Mouse (Mus musculus) ovary, postnatal 10 days (tissue): ENCODE data around the gene Alpi.
A peak's percentile ranks its signal among the peaks of the same experiment; 100 is the strongest.

ENCODE experiments used
- DNase-seq: peaks from one replicate; pipeline ENCODE4 v3.0.0; 2022; ENCODE audit warnings: low spot score

Alpi gene

GRCm38 (mm10) chr1:87101411-87101810 is at the start of gene Alpi:
TSS of gene Alpi (minus strand) at chr1:87101606.
- DNase-seq, result no peak

- DNase-seq, result no peak
Measured at GRCm38 (mm10) chr1:87149422-87149821, 48.0 kb upstream of the Alpi start.

GRCm38 (mm10) chr1:87143141-87143540 is 41.7 kb upstream of the Alpi start:
- no peak for DNase-seq

GRCm38 (mm10) chr1:87142456-87142855 is 41.0 kb upstream of the Alpi start:
- DNase-seq, result no peak

- DNase-seq, result no peak
Measured at GRCm38 (mm10) chr1:87141550-87141949, 40.1 kb upstream of the Alpi start.

GRCm38 (mm10) chr1:87131803-87132202 is 30.4 kb upstream of the Alpi start:
- no peak for DNase-seq

GRCm38 (mm10) chr1:87127206-87128030 is 26.0 kb upstream of the Alpi start:
- DNase-seq, result no peak

- no peak for DNase-seq
Measured at GRCm38 (mm10) chr1:87124673-87125072, 23.3 kb upstream of the Alpi start, which contains the start of gene Akp3. TSS of gene Akp3 (plus strand) at chr1:87124973.

- DNase-seq, result no peak
Measured at GRCm38 (mm10) chr1:87114784-87115183, 13.4 kb upstream of the Alpi start.

GRCm38 (mm10) chr1:87111719-87112354 is 10.4 kb upstream of the Alpi start:
- DNase-seq, result no peak

- DNase-seq, result no peak
Measured at GRCm38 (mm10) chr1:87108564-87108963, 7.2 kb upstream of the Alpi start.

- DNase-seq, result no peak
Measured at GRCm38 (mm10) chr1:87106536-87106935, 5.1 kb upstream of the Alpi start.

- no peak for DNase-seq
Measured at GRCm38 (mm10) chr1:87103936-87104335, 2.5 kb upstream of the Alpi start.

- no peak for DNase-seq
Measured at GRCm38 (mm10) chr1:87102114-87102513, 708 bp upstream of the Alpi start.

GRCm38 (mm10) chr1:87098358-87098975 is 2.9 kb downstream of the Alpi start:
- DNase-seq, result peak; percentile 21

GRCm38 (mm10) chr1:87095642-87096041 is 5.8 kb downstream of the Alpi start:
- no peak for DNase-seq

GRCm38 (mm10) chr1:87089828-87090227 is 11.6 kb downstream of the Alpi start, which contains the start of gene Alppl2:
TSS of gene Alppl2 (minus strand) at chr1:87089928.
- no peak for DNase-seq

GRCm38 (mm10) chr1:87089251-87089650 is 12.2 kb downstream of the Alpi start:
- DNase-seq, result no peak

GRCm38 (mm10) chr1:87086964-87087363 is 14.4 kb downstream of the Alpi start:
- DNase-seq, result no peak

- DNase-seq, result no peak
Measured at GRCm38 (mm10) chr1:87086196-87086595, 15.2 kb downstream of the Alpi start.

- DNase-seq, result no peak
Measured at GRCm38 (mm10) chr1:87073776-87074175, 27.6 kb downstream of the Alpi start.

GRCm38 (mm10) chr1:87070720-87071119 is 30.7 kb downstream of the Alpi start:
- no peak for DNase-seq

GRCm38 (mm10) chr1:87060913-87061312 is 40.5 kb downstream of the Alpi start:
- DNase-seq, result no peak
